Mouse (Mus musculus) thymus, postnatal 25 days (tissue): ENCODE data around the gene Myl3.

ENCODE experiments used
- DNase-seq: peaks from one replicate; pipeline ENCODE4 v3.0.0; 2022

Myl3 gene

DNA sequence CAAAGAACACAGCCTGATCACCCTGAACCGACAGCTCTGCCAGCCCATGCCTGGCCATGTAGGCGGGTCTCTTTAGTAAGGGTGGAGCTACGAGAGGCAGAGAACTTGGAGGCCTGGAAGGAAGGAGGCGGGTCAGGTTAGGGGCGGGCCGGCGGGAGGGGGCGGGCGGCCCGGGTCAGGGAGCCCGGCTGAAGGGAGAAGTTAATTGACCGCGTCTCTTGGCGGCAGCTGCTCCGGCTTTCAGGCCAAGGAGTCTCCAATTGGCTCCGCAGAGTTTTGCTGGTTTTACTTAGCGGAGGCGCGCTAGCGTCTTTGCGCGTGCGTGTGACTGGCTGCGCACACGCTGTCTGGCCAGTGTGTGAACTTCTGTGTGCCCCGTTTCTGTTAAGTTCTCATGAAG is 9.0 kb upstream of the Myl3 start:
- DNase-seq: peak; percentile 55

- no peak for DNase-seq
Observed at GRCm38 (mm10) chr9:110733102-110733501, 8.6 kb upstream of the Myl3 start.

GRCm38 (mm10) chr9:110734154-110734553 is 7.5 kb upstream of the Myl3 start:
- DNase-seq: peak; percentile 38

- no peak for DNase-seq
Observed at GRCm38 (mm10) chr9:110736362-110736761, 5.3 kb upstream of the Myl3 start.

- DNase-seq: no peak
Observed at GRCm38 (mm10) chr9:110738054-110738453, 3.6 kb upstream of the Myl3 start.

GRCm38 (mm10) chr9:110739961-110740360 is 1.7 kb upstream of the Myl3 start:
- no peak for DNase-seq

DNA sequence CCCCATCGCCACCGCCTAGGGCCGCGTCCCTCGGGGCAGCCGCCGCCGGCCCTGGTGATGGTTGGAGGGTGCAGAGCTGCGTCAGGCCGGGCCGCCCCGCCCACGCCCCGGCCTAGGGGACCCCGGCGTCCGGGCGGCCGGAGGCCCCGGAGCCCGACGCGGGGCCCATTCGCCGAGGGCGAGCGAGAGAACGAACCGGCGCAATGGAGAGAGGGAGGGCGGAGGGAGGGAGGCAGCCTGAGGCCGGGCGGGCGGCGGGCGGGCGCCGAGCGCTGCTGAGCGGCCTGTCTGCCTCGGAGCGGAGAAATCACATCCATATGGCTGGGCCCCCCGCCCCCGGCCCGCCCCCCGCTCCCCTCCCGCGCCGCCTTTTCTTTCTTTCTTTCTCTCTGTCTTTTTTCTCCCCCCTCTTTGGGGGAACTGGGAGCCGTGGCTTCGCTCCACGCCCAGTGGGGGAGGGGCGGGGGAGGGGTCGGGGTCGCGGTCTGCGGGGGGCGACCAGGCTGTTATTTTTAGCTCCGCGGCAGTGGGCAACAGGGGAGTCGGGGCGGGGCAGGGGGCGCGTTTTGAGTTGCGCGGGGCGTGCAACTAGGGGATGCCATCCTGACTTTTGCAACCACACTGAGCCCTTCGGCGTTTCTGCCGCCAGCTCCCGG is 762 bp downstream of the Myl3 start:
- DNase-seq: no peak

DNA sequence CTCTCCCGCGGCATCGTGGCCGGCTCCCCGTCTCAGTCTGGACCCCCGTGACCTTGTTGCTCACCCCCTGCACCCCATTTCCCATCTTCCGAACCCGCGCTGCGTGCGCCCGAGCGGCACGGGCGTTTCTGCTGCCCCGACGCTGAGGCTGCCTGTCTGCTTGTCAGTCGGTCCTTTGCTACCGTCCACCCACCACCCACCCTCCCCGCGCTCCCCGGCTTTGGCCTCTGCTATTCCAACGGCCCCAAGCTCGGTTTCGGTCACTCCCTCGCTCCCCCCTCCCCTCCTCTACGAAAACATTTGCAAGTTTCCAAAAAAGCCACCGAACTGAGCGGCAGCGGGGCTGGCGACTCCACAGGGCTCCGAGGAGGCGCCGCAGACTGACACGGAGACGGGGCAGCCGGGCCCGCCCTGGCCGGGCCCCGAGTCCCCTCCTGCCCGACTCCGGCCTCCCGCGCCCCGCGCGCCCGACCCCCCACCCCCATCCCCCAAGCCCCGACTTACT is 1.3 kb downstream of the Myl3 start:
- no peak for DNase-seq

DNA sequence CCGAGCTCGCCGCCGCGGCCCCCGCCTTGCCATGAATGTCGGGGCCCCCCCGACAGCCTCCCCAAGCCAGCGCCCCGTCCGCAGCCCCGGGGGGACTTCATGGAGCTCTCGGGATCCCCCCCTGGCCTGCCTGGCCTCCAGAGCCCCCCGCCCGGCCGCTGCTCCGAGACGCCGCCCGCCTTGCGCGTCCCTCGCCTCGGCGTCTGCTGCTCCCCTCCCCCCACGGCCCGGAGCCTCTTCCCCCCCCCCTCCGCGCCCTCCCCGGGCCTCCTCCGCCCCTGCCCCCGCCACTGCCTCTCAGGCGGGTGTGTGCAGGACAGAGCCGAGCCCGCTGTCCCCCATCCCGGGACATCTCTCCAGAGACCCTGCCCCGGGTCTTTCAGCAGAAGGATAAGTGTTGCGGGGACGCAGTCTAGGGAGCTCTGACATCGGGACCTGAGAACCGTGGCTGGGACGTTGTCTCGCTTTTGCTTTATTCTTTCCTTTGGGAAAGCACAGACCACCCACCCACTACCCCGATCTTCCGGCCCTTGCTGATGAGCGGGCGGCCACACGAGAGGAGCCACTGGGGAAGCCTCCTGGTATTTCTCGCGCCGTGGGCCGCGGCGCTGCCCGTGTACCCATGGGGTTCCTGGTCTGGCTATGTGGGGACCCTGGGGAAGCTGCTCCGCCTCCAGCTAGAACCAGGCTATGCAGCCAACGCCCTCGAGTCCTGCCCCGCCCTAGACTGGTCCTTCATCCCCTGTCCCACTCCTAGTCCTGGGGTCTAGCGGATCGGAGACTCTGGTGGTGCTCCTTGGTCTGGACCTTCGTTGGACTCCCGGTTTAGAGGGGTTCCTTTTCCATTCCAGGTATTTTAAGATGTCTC is 2.0 kb downstream of the Myl3 start:
- DNase-seq: no peak

- DNase-seq: no peak
Observed at GRCm38 (mm10) chr9:110745752-110746151, 4.1 kb downstream of the Myl3 start.

DNA sequence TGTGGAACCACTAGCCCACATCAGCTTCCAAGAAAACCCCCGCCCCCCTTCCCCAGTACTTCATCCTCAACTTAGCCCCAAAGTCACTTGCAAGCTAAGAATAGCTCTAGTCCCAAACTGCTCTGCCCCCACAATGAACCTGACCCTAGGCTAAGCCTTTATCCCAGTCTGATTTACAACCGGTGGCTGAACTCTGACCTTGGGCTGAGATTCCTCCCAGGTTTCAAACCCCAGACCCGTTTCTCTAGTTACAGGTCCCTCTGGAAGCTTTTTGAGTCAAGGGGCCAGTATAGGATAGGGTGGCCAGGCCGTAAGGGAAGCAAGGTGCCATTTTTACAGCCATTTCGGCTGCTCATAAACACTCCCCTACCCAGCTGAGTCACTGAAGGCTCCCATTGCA is 4.6 kb downstream of the Myl3 start:
- DNase-seq: no peak

GRCm38 (mm10) chr9:110746961-110747360 is 5.3 kb downstream of the Myl3 start, which contains the start of gene Pth1r:
TSS of gene Pth1r (minus strand) at chr9:110747145.
- no peak for DNase-seq

DNA sequence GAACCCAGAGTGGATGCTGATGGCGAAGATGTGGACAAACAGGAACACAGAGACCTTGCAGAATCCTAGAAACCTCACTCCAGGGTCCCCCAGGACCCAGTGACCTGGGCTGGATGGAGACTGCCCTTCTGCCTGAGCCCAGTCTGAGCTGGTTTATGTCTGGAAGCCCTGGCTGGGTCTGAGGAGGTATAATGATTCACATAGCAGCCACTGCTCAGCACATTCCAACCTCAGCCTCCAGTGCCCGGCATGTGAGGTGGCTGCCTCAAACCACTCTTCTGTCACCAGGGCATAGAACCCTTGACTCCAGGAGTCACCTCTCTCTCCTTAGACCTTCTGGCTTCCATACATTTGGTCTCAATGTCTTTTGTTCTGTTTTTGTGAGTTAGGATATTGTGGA is 6.8 kb downstream of the Myl3 start:
- no peak for DNase-seq

- no peak for DNase-seq
Observed at GRCm38 (mm10) chr9:110750404-110751187, 8.9 kb downstream of the Myl3 start.

GRCm38 (mm10) chr9:110751412-110751811 is 9.8 kb downstream of the Myl3 start:
- no peak for DNase-seq

- DNase-seq: no peak
Observed at GRCm38 (mm10) chr9:110752917-110753435, 11.3 kb downstream of the Myl3 start.

DNA sequence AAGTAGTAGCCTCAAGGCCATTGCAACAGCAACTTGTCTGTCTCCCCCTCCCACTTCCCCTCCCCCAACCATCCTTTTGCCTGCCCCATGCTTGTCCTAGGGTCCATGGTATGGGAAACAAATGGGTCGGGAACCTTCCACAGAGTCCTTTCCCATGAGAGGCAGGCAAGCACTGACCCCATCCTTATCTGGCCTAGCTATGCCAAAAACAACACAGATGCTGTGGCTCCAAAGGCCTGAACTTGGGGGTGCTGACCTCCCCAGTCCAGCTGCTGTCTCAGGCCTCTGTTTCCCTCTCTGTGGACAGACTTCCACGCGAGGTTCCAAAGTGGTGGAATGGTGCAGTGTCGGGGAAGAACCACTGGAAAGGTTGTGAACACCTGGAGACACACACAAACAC is 12.1 kb downstream of the Myl3 start:
- DNase-seq: no peak

DNA sequence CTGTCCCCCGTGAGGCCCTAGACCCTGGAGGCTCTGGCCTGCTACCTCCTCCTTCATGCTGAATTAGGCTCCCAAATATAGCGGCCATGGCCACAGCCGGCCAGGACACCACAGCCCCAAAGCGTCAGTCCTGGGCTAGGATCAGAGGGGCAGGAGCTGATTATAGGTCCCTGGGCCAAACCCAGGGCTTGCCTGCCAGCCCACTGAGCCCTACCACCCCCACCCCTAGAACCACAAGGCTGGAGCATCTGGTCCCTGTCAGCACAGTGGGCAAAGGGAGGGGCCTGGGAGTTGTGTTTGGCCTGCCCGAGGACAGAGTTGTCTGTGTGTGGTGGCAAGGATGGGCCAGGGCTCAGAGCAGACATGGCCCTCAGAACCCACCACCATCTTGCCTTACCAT is 16.2 kb downstream of the Myl3 start:
- no peak for DNase-seq

- no peak for DNase-seq
Observed at GRCm38 (mm10) chr9:110758605-110759004, 16.9 kb downstream of the Myl3 start.

DNA sequence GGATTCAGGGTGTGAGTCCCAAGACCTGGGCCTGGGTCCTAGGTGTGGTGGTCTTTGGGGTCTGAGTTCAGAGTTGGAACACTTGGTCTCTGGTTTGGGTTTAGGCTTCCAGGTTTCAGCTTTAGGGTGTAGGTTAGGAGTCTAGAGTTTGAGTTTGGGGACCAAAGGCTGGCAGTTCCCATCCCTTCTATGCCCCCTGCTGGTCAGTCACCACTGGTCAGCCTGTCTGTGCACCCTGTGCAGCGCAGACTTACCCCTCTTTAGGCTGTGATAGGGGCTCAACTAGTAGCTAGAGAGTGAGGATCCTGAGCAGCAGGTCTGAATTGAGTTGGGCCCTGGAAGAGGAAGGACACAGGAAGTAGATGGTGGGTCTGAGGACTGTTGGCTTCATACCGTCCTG is 17.6 kb downstream of the Myl3 start:
- peak; percentile 32 for DNase-seq

DNA sequence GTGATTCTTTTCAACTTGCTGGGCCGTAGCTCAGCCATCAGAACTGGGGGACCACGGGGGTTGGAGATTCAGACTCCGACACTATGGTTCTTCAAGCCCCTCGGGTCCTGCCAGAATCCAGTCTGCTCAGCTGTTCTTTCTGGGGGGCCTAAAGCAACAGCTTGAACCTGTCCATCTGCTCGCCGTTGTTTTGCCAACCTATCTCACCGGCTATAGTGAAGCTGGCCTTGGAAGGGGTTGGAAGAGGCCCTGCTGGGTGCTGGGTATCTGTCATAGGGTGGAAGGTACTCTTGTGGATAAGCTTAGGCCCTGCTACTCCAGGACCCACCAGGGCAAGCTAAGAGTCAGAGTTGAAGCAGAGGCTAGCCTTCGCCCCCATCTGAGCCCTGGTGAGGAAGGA is 19.2 kb downstream of the Myl3 start:
- no peak for DNase-seq

- DNase-seq: no peak
Observed at GRCm38 (mm10) chr9:110762763-110763162, 21.1 kb downstream of the Myl3 start.

- no peak for DNase-seq
Observed at GRCm38 (mm10) chr9:110763405-110763804, 21.7 kb downstream of the Myl3 start.
